Mouse (Mus musculus): ENCODE measurements around the gene 5330417H12Rik. TPM values are rescaled to one million over a fixed set of nuclear protein-coding genes. Genes with fewer than 3 reads are reported as not detected.

Gene 5330417H12Rik
- polyA plus RNA-seq (2012; rRNA removed): not detected in 2 replicates

GRCm38 (mm10) chr7:107625061-107625460 lies at the start of gene 5330417H12Rik:
5330417H12Rik (minus strand) TSS chr7:107625161.
- no peak for DNase-seq (ENCODE audit: low read depth)
- TF ChIP-seq CTCF (IDR thresholded peaks at IDR 0.05; ENCODE audit: borderline replicate concordance, extremely low read depth, insufficient read depth, insufficient read length): no peak
- TF ChIP-seq POLR2A (IDR thresholded peaks at IDR 0.05; ENCODE audit: borderline replicate concordance, extremely low read depth, insufficient read depth, insufficient read length, poor library complexity, severe bottlenecking): no peak

- TF ChIP-seq POLR2A (IDR thresholded peaks at IDR 0.05; ENCODE audit: borderline replicate concordance, extremely low read depth, insufficient read depth, insufficient read length, poor library complexity, severe bottlenecking): no peak
- no peak for DNase-seq (ENCODE audit: low read depth)
Observed at GRCm38 (mm10) chr7:107668514-107668913, 43.6 kb upstream of the 5330417H12Rik start.

DNA sequence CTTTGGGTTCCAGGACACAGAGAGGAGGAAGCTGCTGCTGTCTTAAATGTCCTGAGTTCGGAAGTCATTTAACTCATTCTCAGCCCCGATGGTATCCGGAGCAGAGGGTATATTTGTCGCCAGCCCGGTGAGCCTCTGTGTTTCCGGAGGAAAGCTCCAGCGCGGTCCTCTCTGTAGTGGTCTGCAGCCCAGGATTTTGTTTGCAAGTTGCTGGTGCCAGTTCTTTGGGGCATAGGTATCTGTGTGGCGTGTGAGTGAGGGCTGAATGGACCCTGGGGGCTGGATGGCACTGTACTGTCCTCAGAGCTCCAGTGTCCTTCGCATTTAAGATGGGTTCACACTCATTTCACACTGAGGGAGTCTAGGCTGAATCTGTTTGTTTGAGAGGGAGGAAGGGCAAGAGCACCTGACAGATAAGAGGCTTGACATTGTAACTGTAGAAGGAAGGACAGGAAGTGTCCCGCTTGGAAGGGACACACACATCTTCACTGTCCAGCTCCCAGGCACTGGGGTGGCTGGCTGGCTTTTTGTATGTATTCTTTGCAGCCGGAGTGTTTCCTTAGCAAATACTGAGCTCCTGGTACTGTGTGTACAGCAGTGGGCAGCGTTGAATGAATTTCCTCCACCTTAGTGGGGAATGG lies 41.4 kb upstream of the 5330417H12Rik start:
- peak; percentile 4 for DNase-seq (ENCODE audit: low read depth)
- TF ChIP-seq CTCF (IDR thresholded peaks at IDR 0.05; ENCODE audit: borderline replicate concordance, extremely low read depth, insufficient read depth, insufficient read length): no peak
- no peak for TF ChIP-seq POLR2A (IDR thresholded peaks at IDR 0.05; ENCODE audit: borderline replicate concordance, extremely low read depth, insufficient read depth, insufficient read length, poor library complexity, severe bottlenecking)

DNA sequence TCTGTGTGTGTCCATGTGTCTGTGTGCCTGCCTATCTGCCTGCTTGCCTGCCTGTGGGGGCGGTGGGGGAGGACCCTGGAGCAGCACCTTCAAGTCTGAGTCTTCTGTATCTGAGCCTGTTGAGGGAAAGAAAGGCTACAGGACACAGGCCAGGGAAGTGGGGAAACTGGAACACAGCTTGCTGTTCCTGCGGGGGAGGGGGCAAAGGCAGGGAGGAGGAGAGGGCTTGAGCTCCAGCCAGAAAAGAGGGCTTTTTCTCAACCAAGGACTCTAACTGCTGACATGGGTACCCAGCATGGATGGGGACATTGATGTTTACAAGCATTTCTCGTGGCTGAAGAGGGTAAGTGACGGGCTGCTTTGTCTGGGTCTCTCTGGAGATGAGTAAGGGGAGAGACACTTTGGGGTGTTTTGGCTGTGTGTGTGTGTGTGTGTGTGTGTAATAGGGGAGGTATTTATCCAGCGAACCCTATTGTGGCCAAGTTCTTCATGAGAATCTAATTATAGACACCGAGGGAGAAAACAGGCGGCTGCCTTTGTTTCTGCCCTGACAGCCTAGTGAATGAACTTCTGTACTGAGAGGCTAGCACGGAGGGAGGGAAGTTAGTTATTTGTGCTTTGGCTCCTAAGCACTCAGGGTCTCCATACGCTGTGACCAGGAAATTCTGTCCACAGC lies 40.8 kb upstream of the 5330417H12Rik start:
- peak; percentile 83 for DNase-seq (ENCODE audit: low read depth)
- TF ChIP-seq POLR2A (IDR thresholded peaks at IDR 0.05; ENCODE audit: borderline replicate concordance, extremely low read depth, insufficient read depth, insufficient read length, poor library complexity, severe bottlenecking): no peak
- no peak for TF ChIP-seq CTCF (IDR thresholded peaks at IDR 0.05; ENCODE audit: borderline replicate concordance, extremely low read depth, insufficient read depth, insufficient read length)

- TF ChIP-seq POLR2A (IDR thresholded peaks at IDR 0.05; ENCODE audit: borderline replicate concordance, extremely low read depth, insufficient read depth, insufficient read length, poor library complexity, severe bottlenecking) (no peak), CTCF (IDR thresholded peaks at IDR 0.05; ENCODE audit: borderline replicate concordance, extremely low read depth, insufficient read depth, insufficient read length) (no peak)
- no peak for DNase-seq (ENCODE audit: low read depth)
Observed at GRCm38 (mm10) chr7:107665221-107665585, 40.2 kb upstream of the 5330417H12Rik start.

DNA sequence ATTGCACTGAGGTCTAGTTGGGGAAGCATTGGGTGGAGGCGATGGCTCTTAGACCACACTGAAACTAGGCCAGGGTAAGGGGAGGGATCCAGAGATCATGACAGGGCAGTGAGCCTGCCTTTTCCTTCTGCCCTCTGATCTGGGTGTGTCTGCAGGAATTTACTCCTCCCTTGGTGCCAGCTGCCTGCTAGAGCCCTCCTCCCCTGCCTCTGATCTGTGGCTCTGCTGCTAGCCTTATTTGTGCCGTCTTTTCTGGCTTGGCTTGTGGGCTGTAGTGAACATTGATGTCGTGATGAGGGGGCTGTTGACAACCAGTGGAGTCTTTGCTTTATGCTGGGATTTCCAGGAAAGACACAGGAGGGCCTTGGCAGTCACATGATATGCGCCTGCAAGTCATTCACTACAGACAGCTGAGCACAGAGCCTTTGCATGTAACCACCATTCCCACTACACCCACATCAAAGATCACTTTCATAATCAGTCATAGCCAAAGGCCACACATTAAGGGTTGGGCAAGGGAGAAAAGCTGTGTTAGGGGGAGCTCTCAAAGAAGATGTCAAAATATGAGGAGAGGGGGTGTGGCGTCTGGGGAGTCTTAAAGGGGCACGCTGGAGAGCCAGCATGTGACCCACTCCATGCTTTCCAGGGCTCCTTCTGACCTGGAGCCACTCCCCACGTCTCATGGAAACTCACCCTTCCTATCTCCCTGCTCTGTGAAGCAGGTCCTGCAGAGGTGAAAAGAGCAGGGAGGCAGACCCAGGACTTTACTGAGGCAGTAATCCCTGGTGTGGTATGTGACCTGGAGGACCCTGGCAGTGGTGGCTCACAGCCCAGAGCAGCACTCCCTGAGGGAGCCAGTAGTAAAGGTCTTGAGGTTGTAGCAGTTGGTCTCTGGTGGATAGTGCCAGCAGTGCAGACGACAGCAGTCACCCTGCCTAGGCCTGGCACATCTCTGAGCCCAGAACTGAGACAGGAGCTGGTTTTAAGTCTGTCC lies 39.4 kb upstream of the 5330417H12Rik start:
- peak; percentile 35 for DNase-seq (ENCODE audit: low read depth)
- no peak for TF ChIP-seq CTCF (IDR thresholded peaks at IDR 0.05; ENCODE audit: borderline replicate concordance, extremely low read depth, insufficient read depth, insufficient read length)

GRCm38 (mm10) chr7:107663621-107664020 lies 38.7 kb upstream of the 5330417H12Rik start:
- no peak for DNase-seq (ENCODE audit: low read depth)
- TF ChIP-seq POLR2A (IDR thresholded peaks at IDR 0.05; ENCODE audit: borderline replicate concordance, extremely low read depth, insufficient read depth, insufficient read length, poor library complexity, severe bottlenecking): no peak
- no peak for TF ChIP-seq CTCF (IDR thresholded peaks at IDR 0.05; ENCODE audit: borderline replicate concordance, extremely low read depth, insufficient read depth, insufficient read length)

DNA sequence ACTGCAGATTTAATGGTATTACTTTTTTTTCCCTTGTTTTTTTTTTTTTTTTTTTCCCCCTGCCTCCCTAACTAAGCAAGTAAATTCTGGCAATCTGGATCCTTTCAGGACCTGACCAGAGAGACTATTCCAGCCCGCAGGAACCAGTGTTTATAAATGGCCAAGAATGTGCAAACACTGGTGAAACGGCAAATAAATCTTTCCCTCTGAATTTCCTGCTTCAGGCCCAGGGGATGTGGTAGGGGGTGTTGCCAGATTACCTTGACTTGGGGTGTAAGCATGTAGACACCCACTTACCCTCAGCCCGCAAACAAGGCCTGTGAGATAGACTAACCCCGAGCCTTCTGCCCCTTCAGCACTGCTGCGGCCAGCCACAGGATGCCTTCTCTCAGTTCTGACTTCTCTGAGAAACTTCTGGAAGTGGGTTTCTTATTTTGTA lies 36.9 kb upstream of the 5330417H12Rik start:
- TF ChIP-seq POLR2A (IDR thresholded peaks at IDR 0.05; ENCODE audit: borderline replicate concordance, extremely low read depth, insufficient read depth, insufficient read length, poor library complexity, severe bottlenecking) (no peak), CTCF (IDR thresholded peaks at IDR 0.05; ENCODE audit: borderline replicate concordance, extremely low read depth, insufficient read depth, insufficient read length) (no peak)
- no peak for DNase-seq (ENCODE audit: low read depth)

GRCm38 (mm10) chr7:107661189-107661842 lies 36.4 kb upstream of the 5330417H12Rik start:
- peak; percentile 81 for DNase-seq (ENCODE audit: low read depth)
- TF ChIP-seq CTCF (IDR thresholded peaks at IDR 0.05; ENCODE audit: borderline replicate concordance, extremely low read depth, insufficient read depth, insufficient read length) (peak; percentile 82), POLR2A (IDR thresholded peaks at IDR 0.05; ENCODE audit: borderline replicate concordance, extremely low read depth, insufficient read depth, insufficient read length, poor library complexity, severe bottlenecking) (no peak)

DNA sequence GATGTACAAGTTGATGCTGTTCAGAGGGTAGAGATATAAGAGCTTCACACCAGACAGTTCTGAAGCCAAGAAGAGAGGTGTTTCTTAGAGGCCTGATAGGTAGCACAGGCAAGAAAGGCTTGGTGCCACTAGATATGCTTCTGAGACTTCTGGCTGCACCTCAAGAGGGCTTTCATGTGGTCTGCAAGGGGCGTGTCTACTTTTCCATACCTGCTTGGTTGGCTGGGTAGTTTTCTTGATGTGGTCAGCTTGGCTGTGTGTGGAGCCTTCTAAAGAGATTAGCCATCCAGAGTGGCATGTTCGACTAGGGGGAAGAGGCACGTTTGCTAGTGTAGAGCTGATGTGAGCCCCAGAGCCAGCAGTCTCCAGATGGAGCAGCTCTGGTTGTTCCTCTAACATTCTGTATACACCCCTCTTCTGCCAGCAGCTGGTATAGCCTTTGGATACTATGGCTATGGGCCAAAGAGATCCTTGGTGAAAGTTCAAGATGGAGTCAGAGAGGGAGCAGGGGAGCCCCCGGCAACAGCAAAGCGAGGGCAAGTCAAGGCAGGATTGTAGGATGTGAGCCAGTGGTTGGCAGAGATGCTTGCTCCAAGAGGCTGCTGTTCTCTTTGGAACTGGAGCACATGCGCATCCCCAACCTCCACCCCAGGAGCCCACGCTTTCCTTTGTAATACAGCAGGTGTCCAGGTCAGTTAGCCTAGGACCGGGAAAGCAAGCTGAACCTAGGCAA lies 34.4 kb upstream of the 5330417H12Rik start:
- no peak for TF ChIP-seq CTCF (IDR thresholded peaks at IDR 0.05; ENCODE audit: borderline replicate concordance, extremely low read depth, insufficient read depth, insufficient read length)
- TF ChIP-seq POLR2A (IDR thresholded peaks at IDR 0.05; ENCODE audit: borderline replicate concordance, extremely low read depth, insufficient read depth, insufficient read length, poor library complexity, severe bottlenecking): no peak

More for the DNA sequence above, 34.4 kb upstream of the 5330417H12Rik start:
- peak; percentile 5 for DNase-seq (ENCODE audit: low read depth)
